Mouse (Mus musculus) testis, adult 2 months (tissue): ENCODE measurements around the gene Tle3.

Source experiments
- CTCF ChIP-seq: fragments of 200-500 bp; IDR thresholded peaks from 2 replicates; pipeline ENCODE4 v1.5.1; 2012; ENCODE audit warnings: low read depth, mild to moderate bottlenecking, inconsistent platforms, low read length, moderate library complexity; ENCODE audit not compliant: control insufficient read depth, insufficient read depth, insufficient replicate concordance
- POLR2A ChIP-seq: fragments of 200-500 bp; IDR thresholded peaks from 2 replicates; pipeline ENCODE4 v1.6.1; 2012; ENCODE audit warnings: low read depth, mild to moderate bottlenecking, inconsistent platforms, low read length, moderate library complexity; ENCODE audit not compliant: control insufficient read depth

DNA sequence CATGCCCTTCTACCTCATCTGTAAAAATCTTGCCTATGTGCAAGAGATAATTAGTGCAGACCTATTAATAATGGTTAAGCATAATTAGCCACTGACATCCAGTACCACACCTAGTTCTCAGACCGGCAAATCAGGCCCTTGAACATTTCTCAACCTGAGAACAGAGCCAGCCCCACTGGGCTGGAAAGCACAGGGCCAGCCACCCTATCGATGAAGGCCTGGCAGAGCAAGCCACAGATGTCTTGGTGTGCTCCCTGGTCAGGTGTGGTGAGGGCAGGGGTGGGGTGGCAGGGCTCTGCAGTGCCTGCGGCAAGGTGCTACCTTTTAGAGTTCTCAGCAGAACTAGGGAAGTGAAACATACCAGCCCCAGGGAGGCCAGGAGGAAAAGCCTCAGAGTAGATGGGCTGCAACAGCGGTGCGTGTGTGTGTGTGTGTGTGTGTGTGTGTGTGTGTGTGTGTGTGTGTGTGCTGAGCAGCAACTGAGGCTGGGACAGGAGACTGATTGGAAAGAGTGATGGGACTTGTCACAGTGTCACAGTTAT, 77.3 kb downstream of the Tle3 start:
- TF ChIP-seq CTCF (no peak), POLR2A (no peak)
